Mouse (Mus musculus) heart, embryonic 13.5 days (tissue): Measurements from ENCODE around the gene Arl15. TPM values are rescaled to one million over a fixed set of nuclear protein-coding genes. Genes with fewer than 3 reads are reported as not detected.

Experiments
- ATAC-seq: fragments of 200-750 bp; cut with Nextera tagmentation; 2 replicates; pipeline ENCODE4 v1.8.0; 2017; ENCODE audit warnings: moderate TSS enrichment; ENCODE audit not compliant: insufficient number of reproducible peaks, low FRiP score, low TSS enrichment; ENCODE audit errors: extremely low read depth
- H3K27ac ChIP-seq: fragments of 300-500 bp; sonication (generic); replicated peaks from 2 replicates; pipeline ENCODE4 v1.5.1; 2015; ENCODE audit warnings: moderate library complexity, mild to moderate bottlenecking, inconsistent platforms
- H3K27me3 ChIP-seq: fragments of 300-500 bp; sonication (generic); replicated peaks from 2 replicates; pipeline ENCODE4 v1.6.1; 2015; ENCODE audit warnings: mild to moderate bottlenecking, inconsistent platforms
- H3K36me3 ChIP-seq: fragments of 300-500 bp; sonication (generic); 2 replicates; pipeline ENCODE4 v1.6.1; 2015; ENCODE audit warnings: mild to moderate bottlenecking, inconsistent platforms
- H3K4me1 ChIP-seq: fragments of 300-500 bp; sonication (generic); 2 replicates; pipeline ENCODE4 v1.6.1; 2015; ENCODE audit warnings: inconsistent platforms
- H3K4me2 ChIP-seq: fragments of 300-500 bp; sonication (generic); 2 replicates; pipeline ENCODE4 v1.6.1; 2015; ENCODE audit warnings: inconsistent platforms, mild to moderate bottlenecking, moderate library complexity
- H3K4me3 ChIP-seq: fragments of 300-500 bp; sonication (generic); 2 replicates; pipeline ENCODE4 v1.5.1; 2015; ENCODE audit warnings: moderate library complexity, mild to moderate bottlenecking, inconsistent platforms
- H3K9ac ChIP-seq: fragments of 300-500 bp; sonication (generic); 2 replicates; pipeline ENCODE4 v1.6.1; 2015; ENCODE audit warnings: inconsistent platforms, mild to moderate bottlenecking, moderate library complexity
- H3K9me3 ChIP-seq: fragments of 300-500 bp; sonication (generic); 2 replicates; pipeline ENCODE4 v1.6.1; 2016; ENCODE audit warnings: inconsistent platforms
- WGBS: fragments of 180-500 bp; shearing (Covaris S2); methylation state at CpG from one replicate; pipeline ENCODE4 v1.1.7; 2015; ENCODE audit warnings: mixed read lengths; 5-methylcytosine and 5-hydroxymethylcytosine counted together
- polyA plus RNA-seq: library from polyadenylated mRNA; unstranded; fragments of >200 nt; fragmentation: Nextera tagmentation; extraction: Ambion mirVana; gene quantifications from 2 replicates; pipeline ENCODE4 v1.2.1, GENCODE M21; 2015

Arl15 gene
- polyA plus RNA-seq, 1 experiment from 2014 or later, result 6.1 TPM

- no peak overlapping the region for H3K4me3 ChIP-seq
- WGBS, result 79% methylated on average over 10 of the region's 10 CpGs
Observed at GRCm38 (mm10) chr13:114198252-114198799, 404.0 kb downstream of the Arl15 start.

GRCm38 (mm10) chr13:114199746-114200145 lies 405.4 kb downstream of the Arl15 start:
- no peaks in the 10 kb centered on the region for H3K27me3 ChIP-seq
- H3K9ac ChIP-seq, result no peak overlapping the region
- no peaks in the 10 kb centered on the region for H3K9me3 ChIP-seq
- H3K4me2 ChIP-seq, result no peak overlapping the region
- no peak overlapping the region for H3K27ac ChIP-seq
- ATAC-seq, result no peak
- H3K4me3 ChIP-seq, result no peak overlapping the region
- H3K36me3 ChIP-seq, result no peaks in the 10 kb centered on the region
- no peaks in the 10 kb centered on the region for H3K4me1 ChIP-seq
- 82% methylated on average over 6 of the region's 6 CpGs for WGBS

More at GRCm38 (mm10) chr13:114198252-114198799, 404.0 kb downstream of the Arl15 start:
- H3K36me3 ChIP-seq, result no peaks in the 10 kb centered on the region
- H3K27me3 ChIP-seq, result no peaks in the 10 kb centered on the region
- H3K9me3 ChIP-seq, result no peaks in the 10 kb centered on the region
- H3K27ac ChIP-seq, result no peak overlapping the region
- no peak overlapping the region for H3K4me2 ChIP-seq
- H3K4me1 ChIP-seq, result no peaks in the 10 kb centered on the region
- no peak for ATAC-seq
- no peak overlapping the region for H3K9ac ChIP-seq

- Histone ChIP-seq H3K27me3 (no peaks in the 10 kb centered on the region), H3K27ac (no peak overlapping the region)
Observed at GRCm38 (mm10) chr13:114200545-114200944, 406.2 kb downstream of the Arl15 start.

GRCm38 (mm10) chr13:114202806-114203570 lies 408.7 kb downstream of the Arl15 start:
- Histone ChIP-seq H3K9me3 (no peaks in the 10 kb centered on the region), H3K27ac (no peak overlapping the region), H3K27me3 (0 out of 2 replicates have a peak, but pooled peaks cover 2% of the 10 kb centered on the region), H3K4me1 (no peaks in the 10 kb centered on the region), H3K36me3 (no peaks in the 10 kb centered on the region), H3K9ac (no peak overlapping the region), H3K4me3 (no peak overlapping the region), H3K4me2 (no peak overlapping the region)
- WGBS, result 84% methylated on average over 15 of the region's 15 CpGs
- ATAC-seq, result no peak

More at GRCm38 (mm10) chr13:114200545-114200944, 406.2 kb downstream of the Arl15 start:
- no peaks in the 10 kb centered on the region for H3K36me3 ChIP-seq
- H3K9ac ChIP-seq, result no peak overlapping the region
- no peaks in the 10 kb centered on the region for H3K4me1 ChIP-seq
- ATAC-seq, result no peak
- H3K4me3 ChIP-seq, result no peak overlapping the region
- H3K4me2 ChIP-seq, result no peak overlapping the region
- WGBS, result 79% methylated on average over 7 of the region's 7 CpGs
- no peaks in the 10 kb centered on the region for H3K9me3 ChIP-seq

Other genes starting within 250 kb of the Arl15 start
- 13.8 and 14.4 TPM in 2 replicates for gene Snx18, start 175.9 kb upstream of the Arl15 start, polyA plus RNA-seq
- 41.7 and 48.9 TPM in 2 replicates for gene Hspb3, start 130.8 kb upstream of the Arl15 start, polyA plus RNA-seq